Mouse (Mus musculus) thymus, adult 18-20 months (tissue): ENCODE measurements around the gene Syne3.
A peak's percentile ranks its signal among the peaks of the same experiment; 100 is the strongest.

ENCODE experiments used
- DNase-seq, 2 experiments: peaks; one replicate each; pipeline ENCODE4 v3.0.0; 2022; ENCODE audit warnings: mixed read lengths in 2 of 2

Syne3 gene

GRCm38 (mm10) chr12:104960421-104960820, 49.2 kb downstream of the Syne3 start:
- DNase-seq, result no peak

- DNase-seq, result no peak
Observed at GRCm38 (mm10) chr12:104959966-104960365, 49.6 kb downstream of the Syne3 start.

- DNase-seq, result no peak
Observed at GRCm38 (mm10) chr12:104958263-104958662, 51.3 kb downstream of the Syne3 start.

GRCm38 (mm10) chr12:104957165-104957564, 52.4 kb downstream of the Syne3 start:
- no peak for DNase-seq

GRCm38 (mm10) chr12:104956406-104956805, 53.2 kb downstream of the Syne3 start:
- no peak for DNase-seq

- no peak for DNase-seq
Observed at GRCm38 (mm10) chr12:104955003-104955800, 54.4 kb downstream of the Syne3 start.

- DNase-seq, result peak; percentile 29 to 35
Observed at GRCm38 (mm10) chr12:104953941-104954340, 55.7 kb downstream of the Syne3 start.

- DNase-seq, result peak; percentile 48 to 60
Observed at GRCm38 (mm10) chr12:104952458-104952857, 57.2 kb downstream of the Syne3 start.

- no peak for DNase-seq
Observed at GRCm38 (mm10) chr12:104947911-104948310, 61.7 kb downstream of the Syne3 start.

GRCm38 (mm10) chr12:104946231-104946630, 63.4 kb downstream of the Syne3 start:
- no peak for DNase-seq

GRCm38 (mm10) chr12:104940466-104940865, 69.1 kb downstream of the Syne3 start:
- DNase-seq, result no peak

GRCm38 (mm10) chr12:104940027-104940386, 69.6 kb downstream of the Syne3 start:
- DNase-seq, result no peak

- DNase-seq, result no peak
Observed at GRCm38 (mm10) chr12:104939372-104940026, 70.1 kb downstream of the Syne3 start.

- no peak for DNase-seq
Observed at GRCm38 (mm10) chr12:104938935-104939334, 70.7 kb downstream of the Syne3 start.

- no peak for DNase-seq
Observed at GRCm38 (mm10) chr12:104936223-104936622, 73.4 kb downstream of the Syne3 start.

- DNase-seq, result no peak
Observed at GRCm38 (mm10) chr12:104935144-104935543, 74.5 kb downstream of the Syne3 start.

GRCm38 (mm10) chr12:104933800-104934199, 75.8 kb downstream of the Syne3 start:
- no peak for DNase-seq

- no peak for DNase-seq
Observed at GRCm38 (mm10) chr12:104933217-104933616, 76.4 kb downstream of the Syne3 start.

- DNase-seq, result no peak
Observed at GRCm38 (mm10) chr12:104925765-104926164, 83.8 kb downstream of the Syne3 start.

- DNase-seq, result no peak
Observed at GRCm38 (mm10) chr12:104925035-104925434, 84.6 kb downstream of the Syne3 start.

GRCm38 (mm10) chr12:104924546-104924945, 85.1 kb downstream of the Syne3 start:
- no peak for DNase-seq

GRCm38 (mm10) chr12:104923948-104924388, 85.6 kb downstream of the Syne3 start:
- DNase-seq, result no peak

- DNase-seq, result no peak
Observed at GRCm38 (mm10) chr12:104922647-104923046, 87.0 kb downstream of the Syne3 start.

- no peak for DNase-seq
Observed at GRCm38 (mm10) chr12:104921071-104921470, 88.5 kb downstream of the Syne3 start.
